Mouse (Mus musculus): ENCODE data around the gene Cox6a2.

Cox6a2 gene

DNA sequence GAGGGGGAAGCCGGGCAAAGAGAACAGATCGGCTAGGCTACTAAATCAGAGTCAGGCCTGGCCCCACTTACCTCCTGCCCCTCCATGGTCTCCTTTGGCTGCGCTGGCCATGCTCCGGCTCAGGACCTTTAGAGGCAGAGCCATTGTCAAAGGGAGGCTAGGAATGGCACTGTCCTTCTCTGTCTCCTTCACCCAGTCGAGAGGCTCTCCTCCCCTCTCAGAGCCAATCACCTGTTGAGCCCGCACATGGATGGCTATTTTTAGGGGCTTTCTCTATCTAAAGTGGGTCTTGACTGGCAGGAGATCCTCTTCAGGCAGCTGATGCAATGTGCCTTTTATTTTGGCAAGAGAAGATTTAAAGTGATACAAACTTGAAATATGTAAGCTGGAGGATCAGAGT, at the start of gene Cox6a2:
Gene Cox6a2 (minus strand): TSS at position 236 of the 400 bp plus-strand sequence.
- DNase-seq (ENCODE audit: low spot score): no peak

DNA sequence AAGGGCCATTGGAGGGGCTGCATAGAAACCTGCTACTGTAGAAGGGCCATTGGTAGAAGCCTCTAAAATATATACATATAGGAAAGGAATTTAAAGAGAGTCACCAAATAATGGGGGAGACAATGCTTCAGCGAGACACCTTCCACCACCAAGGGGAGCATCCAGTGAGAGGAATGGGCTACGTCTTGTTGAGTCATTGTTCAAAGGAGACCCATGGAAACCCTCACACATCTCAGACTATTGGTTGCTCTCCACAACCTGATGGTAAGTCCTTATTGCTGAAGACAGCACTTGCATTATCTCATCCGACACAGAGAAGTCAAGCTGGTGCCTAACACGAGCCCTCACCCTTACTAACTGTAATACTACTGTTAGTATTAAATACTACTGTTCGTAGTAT, 49.6 kb upstream of the Cox6a2 start:
- no peak for DNase-seq (ENCODE audit: low spot score)

DNA sequence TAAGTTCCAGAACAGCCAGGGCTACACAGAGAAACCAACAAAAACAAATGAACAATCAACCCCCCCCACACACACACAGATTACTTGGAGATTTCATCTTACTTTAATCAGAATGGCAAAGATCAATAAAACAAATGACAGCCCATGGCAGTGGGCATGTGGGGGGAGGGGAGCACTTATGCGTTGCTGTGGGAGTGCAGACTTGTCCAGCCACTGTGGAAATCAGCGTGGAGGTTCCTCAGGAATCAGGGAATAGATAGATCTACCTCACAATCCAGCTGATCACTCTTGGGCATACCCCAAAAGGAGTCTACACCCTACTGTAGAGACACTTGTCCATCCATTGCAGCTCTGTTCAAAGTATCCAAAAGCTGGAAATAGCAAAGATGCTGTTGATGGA, 48.8 kb upstream of the Cox6a2 start:
- no peak for DNase-seq (ENCODE audit: low spot score)

DNA sequence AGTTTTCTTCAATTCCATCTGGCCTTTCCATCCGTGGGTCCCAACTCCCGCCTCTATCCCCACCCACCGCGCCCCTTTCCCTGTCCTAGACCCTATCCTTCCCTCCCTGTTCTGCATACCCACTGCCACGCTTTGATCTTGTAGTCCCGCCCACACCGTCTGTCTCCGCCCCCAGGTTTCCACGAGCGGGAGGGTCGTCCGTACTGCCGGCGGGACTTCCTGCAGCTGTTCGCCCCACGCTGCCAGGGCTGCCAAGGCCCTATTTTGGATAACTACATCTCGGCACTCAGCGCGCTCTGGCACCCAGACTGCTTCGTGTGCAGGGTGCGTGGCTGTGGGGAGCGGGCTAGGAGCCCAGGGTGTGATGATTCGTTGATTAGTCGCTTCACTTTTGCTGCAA, 46.4 kb upstream of the Cox6a2 start:
- no peak for DNase-seq (ENCODE audit: low spot score)

DNA sequence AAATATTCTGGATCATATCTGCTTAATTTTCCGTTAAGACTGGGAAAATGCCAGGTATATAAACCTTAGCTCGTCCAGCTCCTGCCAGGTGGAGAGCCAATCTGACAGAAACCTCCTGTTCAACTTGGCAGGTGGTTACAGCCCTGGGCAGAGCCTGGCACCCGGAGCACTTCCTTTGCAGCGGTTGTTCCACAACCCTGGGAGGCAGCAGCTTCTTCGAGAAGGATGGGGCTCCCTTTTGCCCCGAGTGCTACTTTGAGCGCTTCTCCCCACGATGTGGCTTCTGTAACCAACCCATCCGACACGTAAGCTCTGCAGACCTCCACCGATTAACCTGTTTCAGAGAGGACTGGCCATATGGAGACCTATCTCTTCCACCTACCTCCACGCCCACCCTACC, 45.8 kb upstream of the Cox6a2 start:
- DNase-seq (ENCODE audit: low spot score): no peak

DNA sequence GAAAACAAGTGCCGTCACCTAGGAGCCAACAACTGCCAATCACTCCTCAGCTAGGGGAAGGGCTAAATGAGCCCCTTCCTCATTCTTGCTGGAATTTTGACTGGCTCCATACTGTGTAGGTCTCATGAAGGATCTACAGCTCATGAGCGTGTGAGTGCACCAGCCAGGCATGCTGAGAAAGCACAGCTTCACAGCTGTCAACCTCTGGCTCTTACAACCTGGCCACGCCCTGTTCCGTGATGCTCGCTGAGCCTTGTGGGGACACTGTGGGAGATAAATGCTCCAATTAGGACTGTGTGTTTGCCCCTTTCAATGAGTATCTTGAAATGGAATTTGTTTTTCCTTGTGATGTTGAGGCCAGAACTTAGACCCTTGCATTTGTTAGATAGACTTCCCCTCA, 43.8 kb upstream of the Cox6a2 start:
- DNase-seq (ENCODE audit: low spot score): no peak

DNA sequence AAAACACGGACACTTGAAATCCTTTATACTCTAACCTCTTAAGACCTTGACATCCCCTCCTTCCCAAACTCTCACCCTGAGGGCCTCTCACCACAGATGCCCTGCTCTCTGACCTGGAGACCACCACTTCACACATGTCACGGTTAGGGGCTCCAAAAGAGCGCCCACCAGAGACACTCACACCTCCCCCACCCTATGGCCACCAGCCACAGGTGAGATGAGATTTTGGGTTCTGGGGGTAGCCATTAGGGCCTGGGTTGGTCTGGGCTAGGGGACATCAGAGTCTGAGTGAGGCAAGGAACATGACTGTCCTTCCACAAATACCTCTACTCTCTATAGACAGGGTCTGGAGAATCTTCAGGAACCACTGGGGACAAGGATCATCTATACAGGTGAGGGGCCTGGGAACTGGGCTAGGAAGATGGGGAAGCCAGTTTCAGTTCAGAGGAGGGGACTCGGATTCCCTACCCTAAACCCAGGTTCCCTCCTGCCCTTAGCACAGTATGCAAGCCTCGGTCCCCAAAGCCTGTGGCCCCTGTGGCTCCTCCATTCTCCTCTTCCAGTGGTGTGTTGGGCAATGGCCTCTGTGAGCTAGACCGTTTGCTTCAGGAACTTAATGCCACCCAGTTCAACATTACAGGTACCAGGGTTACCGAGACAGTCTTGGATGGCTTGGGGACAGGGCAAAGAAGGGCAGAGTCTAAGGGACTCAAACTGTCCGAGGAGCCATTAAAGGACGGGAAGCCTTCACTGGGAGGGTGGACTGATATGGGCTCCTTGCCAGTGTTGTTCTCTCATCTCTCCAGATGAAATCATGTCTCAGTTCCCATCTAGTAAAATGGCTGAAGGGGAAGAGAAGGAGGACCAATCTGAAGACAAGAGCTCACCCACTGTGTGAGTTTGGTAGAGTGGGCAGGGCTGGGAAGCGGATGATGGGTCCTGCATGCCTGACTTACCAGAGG, 42.2 kb upstream of the Cox6a2 start:
- DNase-seq (ENCODE audit: low spot score): no peak

DNA sequence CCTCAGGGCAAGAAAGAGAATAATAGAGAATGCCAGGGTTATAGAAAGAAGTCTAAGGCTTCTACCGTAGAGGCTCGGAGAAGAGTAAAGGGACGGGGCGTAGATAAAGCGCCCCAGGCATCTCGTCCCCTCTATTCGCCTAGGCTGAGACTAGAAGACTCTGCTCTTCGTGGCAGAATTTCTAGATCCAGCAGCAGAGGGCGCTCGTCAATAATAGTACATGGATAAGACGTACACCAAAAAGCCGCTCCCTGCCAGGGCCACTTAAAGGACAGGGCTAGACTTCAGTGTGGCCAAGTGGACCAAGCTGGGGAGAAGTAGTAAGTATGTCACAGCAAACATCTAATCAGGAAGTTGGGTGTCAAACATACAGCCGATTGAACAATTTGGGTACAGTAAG, 41.3 kb upstream of the Cox6a2 start:
- DNase-seq (ENCODE audit: low spot score): peak; percentile 75

DNA sequence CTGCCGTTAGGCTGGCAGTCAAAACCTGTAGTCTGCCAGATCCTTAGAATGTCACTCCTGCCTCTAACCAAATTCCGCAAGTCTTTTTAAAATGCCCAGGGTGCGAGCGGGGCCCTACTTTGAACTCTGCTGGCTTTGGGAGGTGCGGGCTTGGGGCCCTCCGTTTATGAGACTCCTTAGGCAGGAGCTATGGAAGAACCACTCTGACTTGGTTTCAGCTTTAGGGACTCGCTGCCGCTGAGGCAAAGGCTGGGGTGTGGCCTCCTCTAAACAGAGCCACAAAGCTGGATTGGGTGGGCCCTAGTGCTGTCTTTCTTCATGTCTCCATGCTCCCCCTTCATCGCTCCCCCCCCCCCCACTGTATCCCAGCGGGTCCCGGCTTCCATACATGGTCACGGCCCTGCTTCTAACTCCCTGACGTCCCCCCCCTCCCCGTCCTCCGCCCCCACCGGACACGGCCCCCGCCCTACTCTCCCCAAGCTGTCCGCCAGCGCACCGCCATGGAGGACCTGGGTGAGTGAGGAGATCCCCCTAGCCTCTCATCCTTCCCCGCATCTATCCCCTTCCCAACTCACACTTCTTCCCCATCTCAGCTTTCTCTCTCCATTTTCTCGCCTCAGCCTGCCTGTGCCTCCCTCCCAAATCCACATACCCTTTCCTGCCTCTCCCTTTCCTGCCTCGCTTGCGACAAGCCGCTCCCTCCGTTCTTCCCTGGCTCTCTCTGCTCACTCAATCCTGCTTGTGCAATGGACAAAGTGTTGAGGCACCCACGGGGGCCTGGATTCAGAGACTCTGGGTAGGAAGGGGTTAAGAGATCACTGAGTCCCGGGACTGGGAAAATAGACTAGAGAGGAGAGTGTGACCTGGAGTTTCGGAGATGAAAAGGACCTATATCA, 40.6 kb upstream of the Cox6a2 start, which contains the start of gene Tgfb1i1:
Gene Tgfb1i1 (plus strand): TSS at position 317 of the 896 bp plus-strand sequence.
- no peak for DNase-seq (ENCODE audit: low spot score)

DNA sequence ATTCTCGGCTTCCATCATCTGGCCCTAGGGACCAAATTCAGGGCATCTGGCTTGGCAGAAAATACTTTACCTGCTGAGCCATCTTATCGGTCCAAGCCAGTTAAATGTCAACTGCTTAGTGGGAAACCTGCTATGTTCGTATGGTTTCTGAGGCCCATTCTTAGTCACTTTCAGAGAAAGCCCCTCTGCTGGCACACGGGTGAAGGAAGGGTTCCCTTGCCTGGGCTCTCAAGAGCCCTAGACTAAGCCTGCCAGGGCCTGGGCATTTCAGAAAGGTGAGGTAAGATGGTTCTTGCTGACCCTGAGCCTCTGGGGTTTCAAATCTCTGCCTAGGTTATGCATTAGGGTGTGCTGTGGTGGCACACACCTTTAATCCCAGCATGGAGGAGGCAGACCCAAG, 39.4 kb upstream of the Cox6a2 start:
- no peak for DNase-seq (ENCODE audit: low spot score)

DNA sequence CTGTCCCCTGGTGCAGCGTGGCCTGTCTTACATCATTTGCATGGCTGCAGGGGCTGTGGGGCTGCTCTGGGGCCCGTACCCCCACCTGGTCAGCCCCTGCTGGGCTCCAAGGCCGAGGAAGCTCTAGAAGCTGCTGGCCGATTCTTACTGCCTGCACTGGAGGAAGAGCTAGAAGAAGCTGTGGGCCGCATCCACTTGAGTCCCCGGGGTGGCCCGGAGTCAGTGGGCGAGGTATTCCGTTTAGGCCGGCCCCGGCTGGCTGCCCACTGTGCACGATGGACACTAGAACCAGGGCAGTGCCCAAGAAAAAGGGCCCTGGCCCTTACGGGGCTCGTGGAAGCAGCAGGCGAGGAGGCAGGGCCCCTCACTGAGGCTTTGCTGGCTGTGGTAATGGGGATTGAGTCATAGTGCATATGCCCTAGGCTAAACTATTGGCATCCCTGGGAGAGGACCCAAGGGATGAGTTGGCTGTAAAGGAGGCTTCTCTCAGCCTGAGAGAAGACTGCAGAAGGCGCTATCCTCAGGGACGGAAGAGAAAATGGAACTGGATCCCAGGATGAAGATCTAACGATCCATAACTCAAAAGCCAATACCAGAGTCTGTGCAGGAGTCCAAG, 38.3 kb upstream of the Cox6a2 start:
- no peak for DNase-seq (ENCODE audit: low spot score)

DNA sequence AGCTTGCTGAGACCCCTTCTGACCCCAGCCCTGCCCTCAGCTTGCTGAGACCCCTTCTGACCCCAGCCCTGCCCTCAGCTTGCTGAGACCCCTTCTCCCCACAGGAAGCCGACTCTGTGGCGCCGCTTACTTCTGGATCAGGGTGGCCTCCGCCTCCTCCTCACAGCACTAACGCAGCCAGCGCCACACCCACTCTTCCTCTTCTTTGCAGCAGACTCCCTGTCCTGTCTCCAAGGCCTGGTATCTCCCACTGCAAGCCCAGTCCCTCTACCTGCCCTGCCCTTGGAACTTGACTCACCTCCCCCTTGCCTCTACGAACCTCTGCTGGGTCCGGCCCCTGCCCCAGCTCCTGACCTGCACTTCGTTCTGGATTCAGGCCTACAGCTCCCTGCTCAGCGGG, 37.7 kb upstream of the Cox6a2 start:
- no peak for DNase-seq (ENCODE audit: low spot score)

DNA sequence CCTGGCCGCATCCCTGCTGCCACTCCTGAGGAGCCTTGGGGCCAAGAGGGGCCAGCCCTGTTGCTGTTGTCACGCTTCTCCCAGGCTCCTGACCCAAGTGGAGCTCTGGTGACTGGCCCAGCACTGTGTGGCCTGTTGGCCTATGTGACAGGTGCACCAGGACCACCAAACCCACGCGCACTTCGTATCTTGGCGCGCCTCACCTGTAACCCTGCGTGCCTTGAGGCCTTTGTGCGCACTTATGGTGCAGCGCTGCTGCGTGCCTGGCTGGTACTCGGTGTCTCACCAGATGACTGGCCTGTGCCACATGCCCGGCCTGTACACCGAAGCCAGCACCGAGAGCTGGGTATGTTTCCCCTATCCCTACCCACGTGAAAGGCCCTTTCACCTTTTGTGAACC, 36.1 kb upstream of the Cox6a2 start:
- no peak for DNase-seq (ENCODE audit: low spot score)

DNA sequence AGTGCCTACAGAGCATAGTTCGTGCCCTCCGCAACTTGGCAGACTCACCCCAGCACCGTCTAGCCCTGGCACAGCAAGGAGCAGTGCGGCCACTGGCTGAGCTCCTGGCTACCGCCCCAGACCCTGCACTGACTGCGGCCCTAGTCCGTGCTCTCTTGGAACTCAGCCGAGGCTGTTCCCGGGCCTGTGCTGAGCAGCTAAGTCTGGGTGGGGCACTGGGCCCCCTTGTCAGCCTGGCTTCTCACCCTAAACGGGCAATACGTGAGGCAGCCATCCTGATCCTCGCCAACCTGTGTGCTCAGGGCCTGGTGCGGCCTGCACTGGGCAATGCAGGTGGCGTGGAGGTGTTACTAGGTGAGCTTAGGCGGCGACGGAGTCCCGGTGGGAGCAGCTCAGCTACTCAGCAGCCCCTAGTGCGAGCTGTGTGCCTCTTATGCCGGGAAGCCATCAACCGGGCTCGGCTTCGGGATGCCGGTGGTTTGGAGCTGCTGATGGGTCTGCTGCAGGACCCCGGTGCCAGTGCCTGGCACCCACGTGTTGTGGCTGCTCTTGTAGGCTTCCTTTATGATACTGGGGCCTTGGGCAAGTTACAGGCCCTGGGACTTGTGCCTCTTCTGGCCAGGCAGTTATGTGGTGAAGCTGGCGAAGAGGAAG, 34.1 kb upstream of the Cox6a2 start:
- no peak for DNase-seq (ENCODE audit: low spot score)

DNA sequence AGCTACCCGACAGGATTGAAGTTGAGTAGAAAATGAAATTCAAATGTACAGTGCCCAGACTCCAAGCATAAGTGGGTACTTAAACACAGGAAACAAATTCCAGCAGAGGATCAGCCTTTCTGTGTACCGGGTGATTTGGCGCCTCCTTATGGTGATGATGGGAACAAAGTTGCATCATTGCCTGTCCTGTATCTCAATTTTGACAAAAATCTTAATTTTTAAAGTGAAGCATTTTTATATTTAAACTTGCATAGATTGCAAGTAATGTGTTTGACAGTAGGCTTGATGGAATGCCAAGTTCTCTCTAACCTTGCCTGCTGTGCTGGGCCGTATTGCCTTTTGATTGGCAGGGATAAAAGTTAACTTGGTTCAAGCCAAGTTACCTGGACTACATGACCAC, 32.8 kb upstream of the Cox6a2 start:
- DNase-seq (ENCODE audit: low spot score): no peak

DNA sequence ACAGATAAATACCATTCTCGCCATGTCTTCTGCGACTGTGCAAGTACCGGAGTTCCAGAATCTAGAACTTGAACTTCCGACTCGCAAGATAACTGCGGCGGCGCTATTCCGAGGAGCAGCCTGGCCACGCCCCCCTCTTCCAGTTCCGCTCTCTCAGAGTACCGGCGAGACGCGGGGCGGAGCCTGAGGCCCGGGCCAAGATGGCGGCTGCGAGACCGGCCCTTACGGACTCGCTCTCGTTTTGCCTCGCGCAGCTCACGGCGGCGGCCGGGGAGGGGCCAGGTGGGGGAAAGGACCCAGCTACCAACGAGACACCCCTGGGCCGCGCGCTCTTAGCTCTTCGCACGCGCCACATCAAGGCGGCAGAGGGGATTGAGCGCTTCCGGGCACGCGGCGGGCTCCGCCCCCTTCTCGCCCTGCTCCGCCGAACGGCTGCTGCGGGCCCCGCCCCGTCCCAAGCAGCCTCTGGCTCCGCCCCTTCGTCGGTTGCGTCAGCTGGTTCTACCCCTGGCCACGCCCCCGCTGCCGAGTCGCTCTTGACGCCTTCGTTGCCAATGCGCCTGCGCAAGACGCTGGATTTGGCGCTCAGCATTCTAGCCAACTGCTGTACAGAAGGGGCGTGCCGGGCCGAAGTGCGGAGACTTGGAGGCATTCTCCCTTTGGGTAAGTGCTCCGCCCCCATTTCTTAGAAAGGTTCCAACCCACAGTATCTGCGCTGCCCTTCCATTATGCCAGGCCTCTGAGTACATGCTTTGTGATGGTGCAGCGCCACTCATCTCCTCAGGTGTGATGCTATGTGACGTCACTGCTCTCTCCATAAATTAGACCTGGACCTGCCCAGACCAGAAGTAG, 32.0 kb upstream of the Cox6a2 start, which contains the start of gene 9130023H24Rik:
Gene 9130023H24Rik (minus strand): TSS at position 105 of the 852 bp plus-strand sequence.
- peak; percentile 99 for DNase-seq (ENCODE audit: low spot score)

DNA sequence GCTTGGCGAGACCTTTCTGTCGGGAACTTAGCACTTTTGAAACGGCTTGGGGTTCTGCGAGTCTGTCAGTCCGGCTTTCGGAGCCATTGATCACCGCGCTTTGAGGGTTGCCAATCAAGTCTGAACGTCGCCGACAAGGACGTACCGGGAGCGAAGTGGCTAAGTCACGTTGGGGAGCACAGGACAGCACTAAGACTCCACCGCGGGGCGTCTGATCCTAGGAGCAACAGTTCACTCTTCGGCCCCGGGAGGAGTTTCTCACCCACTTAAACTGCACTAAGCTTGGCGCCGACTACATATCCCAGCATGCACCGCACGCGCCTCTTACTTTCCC, 31.4 kb upstream of the Cox6a2 start:
- no peak for DNase-seq (ENCODE audit: low spot score)

DNA sequence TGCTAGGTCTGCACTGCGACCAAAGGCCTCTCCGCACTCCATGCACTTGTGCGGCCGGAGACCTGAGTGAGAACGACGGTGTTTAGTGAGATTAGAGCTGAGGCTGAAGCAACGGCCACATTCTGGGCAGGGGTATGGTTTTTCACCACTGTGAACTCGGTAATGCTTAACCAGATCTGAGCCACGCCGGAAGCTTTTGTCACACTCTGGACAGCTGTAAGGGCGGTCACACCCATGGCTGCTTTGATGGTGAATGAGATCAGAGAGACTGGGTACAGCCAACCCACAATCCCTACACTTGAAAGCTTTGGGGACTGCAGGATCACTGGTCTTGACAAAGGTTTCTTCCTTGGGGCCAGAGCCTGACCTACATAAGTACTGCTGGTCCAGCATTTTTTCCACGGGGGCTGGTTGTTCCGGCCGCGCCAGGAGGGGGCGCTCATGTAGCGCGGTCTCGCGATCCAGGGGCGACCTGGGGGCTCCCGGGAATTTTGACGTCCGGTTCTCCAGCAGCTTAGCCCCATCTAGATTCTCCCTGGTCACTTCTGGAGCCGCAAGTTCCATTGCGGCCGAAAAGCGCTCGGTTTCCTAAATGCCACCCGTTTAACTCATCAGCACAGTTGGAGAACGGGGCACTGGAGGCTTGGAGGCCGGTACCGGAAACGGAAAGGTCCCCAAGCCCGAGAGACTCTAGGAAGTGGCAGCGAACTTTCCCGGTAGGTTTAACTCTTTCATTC, 30.8 kb upstream of the Cox6a2 start, which contains the start of gene Armc5:
Gene Armc5 (plus strand): TSS at position 487 of the 737 bp plus-strand sequence.
- DNase-seq (ENCODE audit: low spot score): peak; percentile 78

DNA sequence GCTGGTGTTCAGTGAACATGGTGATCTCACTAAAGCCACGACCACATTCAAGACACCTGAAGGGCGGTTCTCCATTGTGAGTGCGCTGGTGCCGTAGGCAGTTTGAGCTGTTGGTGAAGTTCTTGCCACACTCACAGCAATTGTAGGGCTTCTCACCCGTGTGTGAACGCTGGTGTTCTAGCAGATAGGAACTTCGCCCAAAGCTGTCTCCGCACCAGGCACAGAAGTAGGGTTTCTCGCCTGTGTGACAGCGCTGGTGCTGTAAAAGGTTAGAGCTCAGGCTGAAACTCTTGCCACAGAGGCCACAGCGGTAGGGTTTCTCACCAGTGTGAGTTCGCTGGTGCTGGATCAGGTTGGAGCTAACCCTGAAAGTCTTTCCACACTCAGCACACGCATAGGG, 30.2 kb upstream of the Cox6a2 start:
- no peak for DNase-seq (ENCODE audit: low spot score)

DNA sequence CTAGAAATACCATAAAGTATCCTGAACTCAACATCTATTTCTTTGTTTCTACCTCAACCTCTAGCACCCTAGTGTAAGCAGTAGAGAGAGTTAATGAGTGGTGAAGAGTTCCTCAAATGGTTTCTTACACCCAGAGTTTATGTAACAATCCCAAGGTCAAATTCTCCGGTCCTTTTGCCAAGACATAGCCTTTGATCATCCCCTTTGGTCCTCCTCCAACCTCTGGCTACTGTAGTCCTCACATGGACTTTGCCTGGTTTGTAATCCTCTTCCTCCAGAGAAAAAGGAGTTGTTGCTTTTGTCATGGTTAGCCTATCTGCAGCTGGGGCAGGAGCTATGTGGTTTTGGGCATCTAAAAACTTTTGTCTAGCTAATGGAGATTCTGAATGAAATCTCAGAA, 29.3 kb upstream of the Cox6a2 start:
- no peak for DNase-seq (ENCODE audit: low spot score)
